Mouse (Mus musculus): ENCODE data around the gene Thap4. TPM values are rescaled to one million over a fixed set of nuclear protein-coding genes. Genes with fewer than 3 reads are reported as not detected.

Gene Thap4
- total RNA-seq, 1 experiment from 2014 or later: 25.1 TPM

DNA sequence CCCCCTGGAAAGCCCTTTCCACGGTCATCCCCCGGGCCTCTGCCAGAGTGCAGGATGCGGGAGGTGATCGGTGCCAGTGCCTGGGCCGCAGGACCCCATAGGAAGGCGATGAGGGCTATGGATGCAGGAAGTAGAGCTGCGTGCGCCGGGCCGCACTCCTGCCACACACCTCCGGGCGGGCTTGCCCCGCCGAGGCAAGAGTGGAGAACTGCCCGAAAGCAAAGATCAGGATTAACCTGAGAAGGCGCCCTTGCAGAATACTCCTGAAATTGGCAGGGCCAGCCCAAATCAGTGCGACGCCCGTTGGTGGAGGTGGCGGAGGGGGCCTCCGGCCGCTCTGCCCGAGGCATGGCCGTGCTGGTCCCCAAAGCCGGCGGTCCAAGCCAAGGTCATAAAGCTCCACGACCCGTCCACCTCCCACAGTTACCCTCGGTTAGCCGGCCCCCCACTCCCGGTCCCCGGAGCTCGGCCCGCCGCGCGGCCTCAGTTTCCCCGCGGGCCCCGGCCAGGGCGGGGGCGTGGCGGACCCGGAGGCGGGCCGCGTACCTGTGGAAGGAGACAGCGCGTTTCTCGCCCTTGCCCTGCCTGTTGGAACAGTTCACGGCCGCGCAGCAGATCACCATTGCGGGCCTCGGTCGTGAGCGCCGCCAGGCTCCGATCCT is 622 bp downstream of the Thap4 start:
- peak; percentile 29 to 31; a peak in 3 of 4 replicates for ATAC-seq (replicated peaks in 1 of 2; ENCODE audit: insufficient read depth in 1 of 2, low FRiP score in 2 of 2, low TSS enrichment in 1 of 2, low read depth in 1 of 2, poor library complexity in 2 of 2, severe bottlenecking in 2 of 2)

- ATAC-seq (replicated peaks in 1 of 2; ENCODE audit: insufficient read depth in 1 of 2, low FRiP score in 2 of 2, low TSS enrichment in 1 of 2, low read depth in 1 of 2, poor library complexity in 2 of 2, severe bottlenecking in 2 of 2): no peak
These were observed 3.4 kb downstream of the Thap4 start, which contains the start of gene Atg4b for GRCm38 (mm10) chr1:93751290-93751689. Gene Atg4b, plus strand, starts transcription at chr1:93751500.

GRCm38 (mm10) chr1:93748539-93748938 is 6.1 kb downstream of the Thap4 start:
- ATAC-seq (replicated peaks in 1 of 2; ENCODE audit: insufficient read depth in 1 of 2, low FRiP score in 2 of 2, low TSS enrichment in 1 of 2, low read depth in 1 of 2, poor library complexity in 2 of 2, severe bottlenecking in 2 of 2): peak; percentile 53 to 72; a peak in 3 of 4 replicates

- no peak for ATAC-seq (replicated peaks in 1 of 2; ENCODE audit: insufficient read depth in 1 of 2, low FRiP score in 2 of 2, low TSS enrichment in 1 of 2, low read depth in 1 of 2, poor library complexity in 2 of 2, severe bottlenecking in 2 of 2)
These were observed 8.5 kb downstream of the Thap4 start for GRCm38 (mm10) chr1:93746179-93746578.

GRCm38 (mm10) chr1:93742910-93743309 is 11.8 kb downstream of the Thap4 start:
- no peak for ATAC-seq (replicated peaks in 1 of 2; ENCODE audit: insufficient read depth in 1 of 2, low FRiP score in 2 of 2, low TSS enrichment in 1 of 2, low read depth in 1 of 2, poor library complexity in 2 of 2, severe bottlenecking in 2 of 2)

GRCm38 (mm10) chr1:93741987-93742386 is 12.7 kb downstream of the Thap4 start:
- no peak for ATAC-seq (replicated peaks in 1 of 2; ENCODE audit: insufficient read depth in 1 of 2, low FRiP score in 2 of 2, low TSS enrichment in 1 of 2, low read depth in 1 of 2, poor library complexity in 2 of 2, severe bottlenecking in 2 of 2)

- ATAC-seq (replicated peaks in 1 of 2; ENCODE audit: insufficient read depth in 1 of 2, low FRiP score in 2 of 2, low TSS enrichment in 1 of 2, low read depth in 1 of 2, poor library complexity in 2 of 2, severe bottlenecking in 2 of 2): no peak
These were observed 14.0 kb downstream of the Thap4 start for GRCm38 (mm10) chr1:93740671-93741070.

DNA sequence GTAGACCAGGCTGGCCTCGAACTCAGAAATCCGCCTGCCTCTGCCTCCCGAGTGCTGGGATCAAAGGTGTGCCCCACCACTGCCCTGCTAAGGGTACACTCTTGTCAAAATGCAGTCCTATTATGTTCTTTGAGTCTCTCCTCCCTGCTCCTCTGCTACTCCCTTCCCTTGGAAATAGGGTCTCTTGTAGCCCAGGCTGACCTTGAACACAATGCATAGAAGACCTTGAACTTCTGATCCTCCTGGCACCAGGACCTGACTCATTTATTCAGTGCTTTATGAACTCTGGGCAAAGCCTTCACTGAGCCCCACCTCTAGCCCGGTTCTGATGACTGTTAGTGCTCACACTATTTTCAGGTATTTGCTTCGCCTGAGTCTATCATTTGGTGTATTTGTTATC is 17.0 kb downstream of the Thap4 start:
- no peak for ATAC-seq (replicated peaks in 1 of 2; ENCODE audit: insufficient read depth in 1 of 2, low FRiP score in 2 of 2, low TSS enrichment in 1 of 2, low read depth in 1 of 2, poor library complexity in 2 of 2, severe bottlenecking in 2 of 2)

GRCm38 (mm10) chr1:93735859-93736258 is 18.8 kb downstream of the Thap4 start:
- no peak for ATAC-seq (replicated peaks in 1 of 2; ENCODE audit: insufficient read depth in 1 of 2, low FRiP score in 2 of 2, low TSS enrichment in 1 of 2, low read depth in 1 of 2, poor library complexity in 2 of 2, severe bottlenecking in 2 of 2)

DNA sequence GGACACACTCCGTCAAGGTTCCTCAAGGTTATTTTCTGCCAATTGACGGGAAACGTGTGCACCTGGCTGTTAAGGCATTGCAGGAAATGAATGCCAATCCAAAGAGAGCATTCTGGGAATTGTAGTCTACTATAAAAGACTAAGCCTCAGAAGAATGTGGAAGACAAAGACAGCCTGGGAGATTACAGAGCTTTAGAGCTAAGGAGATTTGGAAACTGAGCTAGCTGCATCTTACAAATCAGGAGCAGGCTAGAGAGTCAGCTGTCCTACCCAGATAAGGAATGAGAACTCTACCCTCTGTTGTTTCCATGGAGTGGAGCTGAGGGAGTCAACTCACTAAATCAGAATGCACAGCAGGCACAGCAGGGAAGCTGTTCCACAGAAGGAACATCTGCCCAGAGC is 22.8 kb downstream of the Thap4 start:
- ATAC-seq (replicated peaks in 1 of 2; ENCODE audit: insufficient read depth in 1 of 2, low FRiP score in 2 of 2, low TSS enrichment in 1 of 2, low read depth in 1 of 2, poor library complexity in 2 of 2, severe bottlenecking in 2 of 2): no peak

DNA sequence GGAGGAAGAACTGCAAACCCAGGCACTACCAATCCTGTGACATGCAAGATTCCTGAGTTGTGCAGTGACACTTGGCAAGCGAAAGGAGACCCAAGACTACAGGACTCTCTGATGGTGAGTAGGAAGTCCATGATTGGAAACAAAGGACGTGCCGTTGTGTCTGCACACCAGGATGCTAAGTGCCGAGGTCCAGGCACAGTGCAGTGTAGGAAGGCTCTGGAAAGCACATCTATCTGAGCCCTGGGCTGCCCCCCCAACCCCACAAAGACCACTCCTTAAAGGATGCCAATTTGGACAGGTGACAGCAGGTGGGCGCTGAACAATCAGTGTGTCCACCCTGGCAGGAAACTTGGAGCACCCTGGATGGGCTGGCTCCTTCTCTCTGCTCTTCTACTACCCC is 23.6 kb downstream of the Thap4 start:
- ATAC-seq (replicated peaks in 1 of 2; ENCODE audit: insufficient read depth in 1 of 2, low FRiP score in 2 of 2, low TSS enrichment in 1 of 2, low read depth in 1 of 2, poor library complexity in 2 of 2, severe bottlenecking in 2 of 2): no peak

DNA sequence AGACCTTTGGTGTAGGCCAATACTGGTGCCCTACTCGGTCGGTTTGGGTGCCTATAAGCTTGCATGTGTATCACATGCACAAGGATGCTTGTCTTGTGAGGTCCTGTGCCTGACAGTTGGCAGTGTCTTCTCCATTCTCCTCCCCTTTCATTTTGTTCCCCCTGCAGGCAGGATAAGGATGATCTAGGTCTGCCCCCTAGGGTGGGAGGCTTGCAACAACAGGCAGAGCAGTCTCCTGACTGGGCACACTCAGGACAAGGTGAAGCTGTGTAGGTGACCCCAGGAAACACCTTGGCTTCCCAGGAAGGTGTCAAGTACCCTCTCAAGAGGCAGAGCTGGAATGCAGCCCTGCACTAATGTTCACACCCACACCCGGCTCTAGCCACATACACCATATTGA is 27.7 kb downstream of the Thap4 start:
- peak; percentile 86 to 90 for ATAC-seq (replicated peaks in 1 of 2; ENCODE audit: insufficient read depth in 1 of 2, low FRiP score in 2 of 2, low TSS enrichment in 1 of 2, low read depth in 1 of 2, poor library complexity in 2 of 2, severe bottlenecking in 2 of 2)

DNA sequence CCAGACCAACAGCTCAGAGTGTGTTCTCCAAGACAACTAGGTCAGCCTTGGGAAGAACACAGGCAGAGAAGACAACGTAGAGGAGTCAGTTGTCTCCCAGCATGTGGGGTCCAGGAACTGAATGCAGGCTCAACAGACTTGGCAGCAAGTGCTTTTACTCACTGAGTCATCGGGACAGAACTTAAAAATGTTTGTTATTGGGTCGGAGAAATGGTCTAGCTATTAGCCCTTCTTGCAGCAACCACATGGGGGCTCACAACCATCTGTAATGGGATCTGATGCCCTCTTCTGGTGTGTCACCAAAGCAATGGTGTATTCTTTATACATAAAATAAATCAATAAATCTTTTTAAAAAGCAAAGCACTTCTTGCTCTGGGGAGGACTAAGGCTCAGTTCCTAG is 28.5 kb downstream of the Thap4 start:
- ATAC-seq (replicated peaks in 1 of 2; ENCODE audit: insufficient read depth in 1 of 2, low FRiP score in 2 of 2, low TSS enrichment in 1 of 2, low read depth in 1 of 2, poor library complexity in 2 of 2, severe bottlenecking in 2 of 2): no peak

DNA sequence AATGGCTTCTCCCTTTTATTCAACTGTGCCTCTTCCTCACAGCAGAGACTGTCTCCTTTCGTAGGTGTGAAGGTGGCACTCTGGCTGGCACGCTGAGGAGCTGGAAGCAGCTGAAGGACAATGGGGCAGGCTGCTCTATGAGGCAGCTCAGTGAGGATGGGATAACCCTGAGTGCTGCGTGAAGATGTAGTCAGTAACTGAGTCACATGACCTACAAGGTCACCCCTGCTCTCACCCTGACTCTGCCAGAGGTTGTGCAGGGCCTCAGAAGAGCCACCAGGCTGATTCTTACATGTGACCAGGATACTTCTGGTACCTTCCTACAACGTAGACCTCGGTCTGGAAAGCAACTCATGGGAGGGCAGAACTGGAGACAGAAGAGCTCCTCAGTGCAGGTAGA is 29.0 kb downstream of the Thap4 start:
- no peak for ATAC-seq (replicated peaks in 1 of 2; ENCODE audit: insufficient read depth in 1 of 2, low FRiP score in 2 of 2, low TSS enrichment in 1 of 2, low read depth in 1 of 2, poor library complexity in 2 of 2, severe bottlenecking in 2 of 2)

DNA sequence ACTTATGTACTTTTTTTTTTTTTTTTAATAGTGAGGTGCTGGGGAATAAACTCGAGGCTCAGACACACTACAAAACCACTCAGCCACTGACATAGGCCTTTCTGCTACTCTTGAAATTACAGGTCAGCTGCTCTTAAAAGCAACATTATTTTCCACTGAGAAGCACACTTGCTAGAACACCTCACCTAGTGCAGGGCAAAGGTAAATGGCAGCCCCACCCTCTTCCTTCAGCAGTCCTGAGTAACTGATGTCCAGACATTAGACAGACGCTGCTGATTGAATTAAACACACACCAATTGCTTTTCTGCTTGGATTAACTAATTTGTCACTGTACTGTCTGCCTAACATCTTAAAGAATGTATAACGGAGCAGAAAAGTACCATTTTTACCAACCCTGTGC is 30.0 kb downstream of the Thap4 start:
- ATAC-seq (replicated peaks in 1 of 2; ENCODE audit: insufficient read depth in 1 of 2, low FRiP score in 2 of 2, low TSS enrichment in 1 of 2, low read depth in 1 of 2, poor library complexity in 2 of 2, severe bottlenecking in 2 of 2): no peak

- ATAC-seq (replicated peaks in 1 of 2; ENCODE audit: insufficient read depth in 1 of 2, low FRiP score in 2 of 2, low TSS enrichment in 1 of 2, low read depth in 1 of 2, poor library complexity in 2 of 2, severe bottlenecking in 2 of 2): no peak
These were observed 33.1 kb downstream of the Thap4 start for GRCm38 (mm10) chr1:93721557-93721956.

GRCm38 (mm10) chr1:93716166-93716565 is 38.5 kb downstream of the Thap4 start:
- ATAC-seq (replicated peaks in 1 of 2; ENCODE audit: insufficient read depth in 1 of 2, low FRiP score in 2 of 2, low TSS enrichment in 1 of 2, low read depth in 1 of 2, poor library complexity in 2 of 2, severe bottlenecking in 2 of 2): no peak

- ATAC-seq (replicated peaks in 1 of 2; ENCODE audit: insufficient read depth in 1 of 2, low FRiP score in 2 of 2, low TSS enrichment in 1 of 2, low read depth in 1 of 2, poor library complexity in 2 of 2, severe bottlenecking in 2 of 2): no peak
These were observed 49.3 kb downstream of the Thap4 start for GRCm38 (mm10) chr1:93705389-93705788.

DNA sequence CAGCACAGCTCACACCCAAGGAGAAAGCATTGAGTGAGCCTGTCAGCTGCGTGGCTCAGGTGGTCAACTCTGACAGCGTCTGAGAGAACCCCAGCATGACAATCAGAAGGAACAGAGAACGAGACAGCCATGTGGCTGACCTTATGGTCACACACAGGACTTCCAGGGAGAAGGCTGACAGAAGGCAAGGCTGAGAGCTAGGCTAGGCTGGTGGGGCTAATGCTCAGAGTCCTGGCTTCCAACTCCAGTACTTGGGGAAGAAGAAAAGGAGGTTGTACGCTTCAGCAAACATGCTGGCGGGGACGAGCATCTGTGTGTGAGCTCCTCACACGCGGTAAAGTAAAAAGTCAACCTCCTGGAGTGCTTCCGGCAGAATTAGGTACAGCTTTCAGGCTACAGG is 50.3 kb downstream of the Thap4 start:
- ATAC-seq (replicated peaks in 1 of 2; ENCODE audit: insufficient read depth in 1 of 2, low FRiP score in 2 of 2, low TSS enrichment in 1 of 2, low read depth in 1 of 2, poor library complexity in 2 of 2, severe bottlenecking in 2 of 2): no peak

Measured in hematopoietic stem cell, adult 5-6 weeks (primary cell).